Mouse (Mus musculus) intestine, postnatal 0 days (tissue): ENCODE measurements around the gene Rsph9. TPM values are rescaled to one million over a fixed set of nuclear protein-coding genes. Genes with fewer than 3 reads are reported as not detected.

ENCODE experiments used
- ATAC-seq: fragments of 200-750 bp; cut with Nextera tagmentation; 2 replicates; pipeline ENCODE4 v1.8.0; 2017; ENCODE audit warnings: mild to moderate bottlenecking, moderate TSS enrichment, moderate library complexity
- H3K27ac ChIP-seq: fragments of 300-500 bp; sonication (generic); 2 replicates; pipeline ENCODE4 v1.5.1; 2014; ENCODE audit warnings: mild to moderate bottlenecking, low read depth, low read length, moderate library complexity
- H3K27me3 ChIP-seq: fragments of 300-500 bp; sonication (generic); replicated peaks from 2 replicates; pipeline ENCODE4 v1.6.1; 2014; ENCODE audit warnings: low read length, mixed read lengths; ENCODE audit not compliant: control insufficient read depth, insufficient read depth
- H3K36me3 ChIP-seq: fragments of 300-500 bp; sonication (generic); 2 replicates; pipeline ENCODE4 v1.6.1; 2014; ENCODE audit warnings: mild to moderate bottlenecking, moderate library complexity; ENCODE audit not compliant: control insufficient read depth, insufficient read depth
- H3K4me1 ChIP-seq: fragments of 300-500 bp; sonication (generic); replicated peaks from 2 replicates; pipeline ENCODE4 v1.6.1; 2014; ENCODE audit warnings: antibody characterized with exemption, low read length, mixed read lengths; ENCODE audit not compliant: control insufficient read depth, insufficient read depth
- H3K4me2 ChIP-seq: fragments of 300-500 bp; sonication (generic); replicated peaks from 2 replicates; pipeline ENCODE4 v1.6.1; 2014; ENCODE audit warnings: low read depth, mild to moderate bottlenecking, moderate library complexity
- H3K4me3 ChIP-seq: fragments of 300-500 bp; sonication (generic); 2 replicates; pipeline ENCODE4 v1.5.1; 2014; ENCODE audit warnings: low read depth, low read length
- H3K9ac ChIP-seq: fragments of 300-500 bp; sonication (generic); 2 replicates; pipeline ENCODE4 v1.6.1; 2014; ENCODE audit warnings: mild to moderate bottlenecking, low read depth, low read length
- H3K9me3 ChIP-seq: fragments of 300-500 bp; sonication (generic); 2 replicates; pipeline ENCODE4 v1.6.1; 2016; ENCODE audit warnings: mixed run types; ENCODE audit not compliant: control insufficient read depth
- CTCF ChIP-seq: sonication (generic); IDR thresholded peaks from 2 replicates; pipeline ENCODE4 v1.5.1; 2016; ENCODE audit warnings: low read depth, mild to moderate bottlenecking, control low read depth, antibody characterized with exemption, moderate library complexity
- WGBS: fragments of 180-500 bp; shearing (Covaris S2); extraction: QIAGEN DNeasy Blood & Tissue Kit; methylation state at CpG from one replicate; pipeline ENCODE4 v1.1.7; 2014; 5-methylcytosine and 5-hydroxymethylcytosine counted together
- polyA plus RNA-seq: library from polyadenylated mRNA; unstranded; fragments of >200 nt; fragmentation: Nextera tagmentation; extraction: Ambion mirVana; gene quantifications from 2 replicates; pipeline ENCODE4 v1.2.1, GENCODE M21; 2015

The Rsph9 gene
- polyA plus RNA-seq, 1 experiment from 2014 or later = 5.1 TPM

- H3K9ac ChIP-seq = no peak overlapping the region
- no peak overlapping the region for H3K4me3 ChIP-seq
- WGBS = 16% methylated on average over 12 of the region's 12 CpGs
- no peak overlapping the region for H3K4me2 ChIP-seq
- H3K9me3 ChIP-seq = no peaks in the 10 kb centered on the region
- H3K36me3 ChIP-seq = peaks cover 16% of the 10 kb centered on the region
- ATAC-seq = peak; percentile 17; the same call in 1 of the 2 replicates
- H3K27me3 ChIP-seq = no peaks in the 10 kb centered on the region
- H3K27ac ChIP-seq = no peak overlapping the region
- TF ChIP-seq CTCF = peak; percentile 94
- no peaks in the 10 kb centered on the region for H3K4me1 ChIP-seq
Observed at GRCm38 (mm10) chr17:46132058-46132718, 11.8 kb downstream of the Rsph9 start.

GRCm38 (mm10) chr17:46129741-46130498, 14.1 kb downstream of the Rsph9 start:
- 77% methylated on average over 13 of the region's 13 CpGs for WGBS
- Histone ChIP-seq H3K27me3 (no peaks in the 10 kb centered on the region), H3K9ac (no peak overlapping the region), H3K27ac (no peak overlapping the region), H3K4me3 (no peak overlapping the region), H3K36me3 (peaks cover 39% of the 10 kb centered on the region), H3K4me1 (no peaks in the 10 kb centered on the region), H3K4me2 (no peak overlapping the region), H3K9me3 (no peaks in the 10 kb centered on the region)
- 0 out of 2 replicates have a peak, but pooled peaks have one; percentile 12 for ATAC-seq
- TF ChIP-seq CTCF = no peak

- H3K4me2 ChIP-seq = no peak overlapping the region
- no peak overlapping the region for H3K4me3 ChIP-seq
- H3K27ac ChIP-seq = no peak overlapping the region
- TF ChIP-seq CTCF = no peak
- no peak overlapping the region for H3K9ac ChIP-seq
- peaks cover 57% of the 10 kb centered on the region for H3K36me3 ChIP-seq
- H3K27me3 ChIP-seq = no peaks in the 10 kb centered on the region
- no peak for ATAC-seq
- no peaks in the 10 kb centered on the region for H3K9me3 ChIP-seq
- 71% methylated on average over 6 of the region's 6 CpGs for WGBS
- no peaks in the 10 kb centered on the region for H3K4me1 ChIP-seq
Observed at GRCm38 (mm10) chr17:46127814-46128493, 16.1 kb downstream of the Rsph9 start.

GRCm38 (mm10) chr17:46126608-46127007, 17.4 kb downstream of the Rsph9 start:
- H3K27ac ChIP-seq = no peak overlapping the region
- H3K9me3 ChIP-seq = no peaks in the 10 kb centered on the region
- WGBS = 79% methylated on average over 6 of the region's 6 CpGs
- no peak for TF ChIP-seq CTCF
- H3K4me3 ChIP-seq = no peak overlapping the region
- peaks cover 65% of the 10 kb centered on the region for H3K36me3 ChIP-seq
- no peak for ATAC-seq
- H3K4me1 ChIP-seq = no peaks in the 10 kb centered on the region
- no peak overlapping the region for H3K9ac ChIP-seq
- H3K4me2 ChIP-seq = no peak overlapping the region
- H3K27me3 ChIP-seq = no peaks in the 10 kb centered on the region

DNA sequence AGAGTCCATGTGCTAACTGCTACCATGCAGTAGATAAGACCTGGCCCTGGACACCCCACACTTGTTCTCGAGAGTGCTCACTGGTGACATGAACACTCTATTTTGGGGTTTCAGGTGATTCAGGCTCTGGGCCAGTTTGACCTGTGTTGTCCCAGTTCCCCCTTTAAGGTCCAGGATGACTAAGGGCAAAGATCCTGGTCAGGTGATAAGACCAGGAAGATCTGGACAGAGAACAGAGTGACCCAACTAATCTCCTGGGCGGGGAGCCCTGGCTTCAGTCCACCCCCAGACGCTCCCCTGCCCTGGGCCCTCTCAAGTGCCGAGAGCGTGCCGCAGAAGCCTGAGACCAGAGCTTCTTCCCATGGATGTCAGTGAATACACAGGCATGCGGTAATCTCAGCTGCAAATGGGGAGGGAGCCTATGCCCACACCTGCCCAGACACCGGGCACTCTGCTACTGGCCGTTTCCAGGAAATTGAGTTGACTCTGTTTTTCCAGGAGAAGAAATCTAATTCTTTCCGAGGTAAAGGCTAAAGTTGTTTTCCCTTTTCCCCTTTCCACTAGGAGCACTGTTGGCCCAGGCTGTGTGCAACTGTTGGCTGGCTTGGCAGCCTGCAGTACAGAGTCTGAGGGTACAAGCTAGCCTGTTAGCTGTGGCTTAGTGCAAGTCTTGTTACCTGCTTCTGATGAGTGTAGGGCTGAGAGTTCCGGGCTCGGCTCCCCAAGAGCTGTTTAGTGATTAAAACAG, 19.9 kb downstream of the Rsph9 start:
- peak; percentile 33; the same call in 1 of the 2 replicates for ATAC-seq
- H3K27me3 ChIP-seq = no peaks in the 10 kb centered on the region
- WGBS = 86% methylated on average over 12 of the region's 12 CpGs
- H3K36me3 ChIP-seq = peaks cover 76% of the 10 kb centered on the region
- no peak overlapping the region for H3K27ac ChIP-seq
- no peaks in the 10 kb centered on the region for H3K9me3 ChIP-seq
- H3K9ac ChIP-seq = no peak overlapping the region
- H3K4me3 ChIP-seq = no peak overlapping the region
- no peak for TF ChIP-seq CTCF
- no peak overlapping the region for H3K4me2 ChIP-seq
- H3K4me1 ChIP-seq = no peaks in the 10 kb centered on the region
